In genomic region chr3:51050156-51050555, GRCm38 (mm10) we compare ENCODE assay signal across 19 mouse cellular contexts.
DNase-seq lines count a peak whose midpoint lies in the region; ATAC-seq and TF ChIP-seq lines count a peak whose summit lies in the region.
"Had no signal": no experiment of that assay in that cellular context is flagged by ENCODE, and none has a peak within 500 bp of the region (broad histone marks: within the 10 kb centered on the region; RNA-seq: fewer than 3 reads in every experiment).

No protein-coding gene starts in this region.

- DNase-seq in layer of hippocampus, adult 2 months (ENCODE audit: low spot score in 2 of 2), result no peak
- DNase-seq in layer of hippocampus, adult 9-10 months (ENCODE audit: low spot score), result no peak
- DNase-seq in 416B (ENCODE audit: low read depth) (peak; percentile 18), A20 (ENCODE audit: low read depth, low spot score) (peak; percentile 16), Patski (ENCODE audit: low read depth, low spot score) (no peak)
- DNase-seq in cerebellum, adult 8-10 months, result no peak
- DNase-seq in ovary, postnatal 14 days (ENCODE audit: low spot score), result no peak
- DNase-seq in left cerebral cortex, adult 9 months (ENCODE audit: low spot score in 2 of 2), result no peak
- DNase-seq: cerebellum, adult 9-10 months; gastrocnemius, postnatal 14 days; heart, adult 18-20 months; heart, postnatal 4 days; kidney, postnatal 36 days; right cerebral cortex, postnatal 14 days; spleen, adult 18-20 months had no signal

- peak; percentile 60 for TF ChIP-seq CTCF in layer of hippocampus, adult 2 months (conservative IDR thresholded peaks at IDR 0.05)
- peak; percentile 64 for TF ChIP-seq CTCF in Patski (IDR thresholded peaks at IDR 0.05)

- POLR2A ChIA-PET in Patski (lab: Charles Lee), result no interaction called here

- in situ Hi-C loops in Patski (cut with MboI; ENCODE audit: low pct_unique_long_range_greater_than_20kb), result no loop called here

- H3K27ac ChIP-seq in layer of hippocampus, adult 2 months, result no peak overlapping the region
- H3K27ac ChIP-seq: embryonic facial prominence, embryonic 10.5 days; midbrain, embryonic 12.5 days; neural tube, embryonic 13.5 days; stomach, embryonic 15.5 days had no signal

- no peak overlapping the region for H3K4me3 ChIP-seq in layer of hippocampus, adult 2 months
- H3K4me3 ChIP-seq: embryonic facial prominence, embryonic 10.5 days; midbrain, embryonic 12.5 days; neural tube, embryonic 13.5 days; stomach, embryonic 15.5 days had no signal

- H3K27me3 ChIP-seq in Patski, result no peaks in the 10 kb centered on the region
- H3K27me3 ChIP-seq: midbrain, embryonic 12.5 days; neural tube, embryonic 13.5 days; stomach, embryonic 15.5 days had no signal

- CTCF ChIA-PET in Patski (lab: Charles Lee), result interaction anchor here (1.0 kb wide), 1 partner anchor 72 kb away, joined by 3 read pairs; no protein-coding TSS in a partner anchor

- no peak for ATAC-seq in Patski

Comparison
In these comparisons a context has a peak if more than half of its experiments do, and no peak if none do; other contexts are left out.
1. DNase-seq: peak in 416B (single experiment) and A20 (single experiment); none in layer of hippocampus, adult 2 months (0 of 2), layer of hippocampus, adult 9-10 months (single experiment), Patski (single experiment), cerebellum, adult 8-10 months (single experiment), ovary, postnatal 14 days (single experiment) and left cerebral cortex, adult 9 months (0 of 2).